Mouse (Mus musculus) small intestine, adult 2 months (tissue): Measurements from ENCODE around the gene Plp2.

Source experiments
- CTCF ChIP-seq: fragments of 200-500 bp; IDR thresholded peaks from 2 replicates; pipeline ENCODE4 v1.5.1; 2012; ENCODE audit warnings: low read depth, mild to moderate bottlenecking, control low read depth, inconsistent platforms, low read length, moderate library complexity, mixed read lengths; ENCODE audit not compliant: insufficient replicate concordance, insufficient read length; ENCODE audit errors: extremely low read depth
- POLR2A ChIP-seq: fragments of 200-500 bp; IDR thresholded peaks from 2 replicates; pipeline ENCODE4 v1.6.1; 2012; ENCODE audit warnings: low read depth, mild to moderate bottlenecking, control low read depth, inconsistent platforms, low read length, moderate library complexity

DNA sequence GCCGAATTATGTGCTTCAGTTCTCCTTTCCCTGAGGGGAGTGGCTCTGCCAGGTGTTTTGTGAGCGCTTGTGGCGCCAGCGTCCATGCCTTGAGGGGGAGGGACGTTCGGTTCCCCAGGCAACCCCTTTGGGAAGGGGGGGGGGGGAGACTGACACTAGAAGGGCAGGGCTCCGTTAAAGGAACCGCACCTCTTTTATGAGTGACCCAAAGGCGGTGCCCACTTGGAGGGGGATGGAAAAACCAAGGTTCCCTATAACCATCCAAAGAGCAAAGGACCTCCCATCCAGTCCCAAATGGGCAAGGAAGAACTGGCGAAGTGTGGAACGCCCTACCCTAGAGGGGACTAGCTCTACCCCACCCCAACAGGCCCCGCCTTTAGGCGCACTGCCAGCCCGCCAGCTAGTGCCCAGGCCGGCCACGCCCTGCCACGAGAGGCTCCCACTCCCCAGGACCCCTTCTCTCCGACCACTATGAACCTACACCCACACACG, 754 bp downstream of the Plp2 start:
- TF ChIP-seq CTCF (no peak), POLR2A (no peak)
